Mouse (Mus musculus) urinary bladder, postnatal 25 days (tissue): Measurements from ENCODE around the gene Anapc10.
"Not testable (repeated sequence)": the region's sequence is repeated elsewhere in the genome, so short reads cannot be mapped to it uniquely, and the experiment has no call there.

ENCODE experiments used
- DNase-seq: peaks from one replicate; pipeline ENCODE4 v3.0.0; 2022; ENCODE audit warnings: low spot score

Anapc10 gene

DNA sequence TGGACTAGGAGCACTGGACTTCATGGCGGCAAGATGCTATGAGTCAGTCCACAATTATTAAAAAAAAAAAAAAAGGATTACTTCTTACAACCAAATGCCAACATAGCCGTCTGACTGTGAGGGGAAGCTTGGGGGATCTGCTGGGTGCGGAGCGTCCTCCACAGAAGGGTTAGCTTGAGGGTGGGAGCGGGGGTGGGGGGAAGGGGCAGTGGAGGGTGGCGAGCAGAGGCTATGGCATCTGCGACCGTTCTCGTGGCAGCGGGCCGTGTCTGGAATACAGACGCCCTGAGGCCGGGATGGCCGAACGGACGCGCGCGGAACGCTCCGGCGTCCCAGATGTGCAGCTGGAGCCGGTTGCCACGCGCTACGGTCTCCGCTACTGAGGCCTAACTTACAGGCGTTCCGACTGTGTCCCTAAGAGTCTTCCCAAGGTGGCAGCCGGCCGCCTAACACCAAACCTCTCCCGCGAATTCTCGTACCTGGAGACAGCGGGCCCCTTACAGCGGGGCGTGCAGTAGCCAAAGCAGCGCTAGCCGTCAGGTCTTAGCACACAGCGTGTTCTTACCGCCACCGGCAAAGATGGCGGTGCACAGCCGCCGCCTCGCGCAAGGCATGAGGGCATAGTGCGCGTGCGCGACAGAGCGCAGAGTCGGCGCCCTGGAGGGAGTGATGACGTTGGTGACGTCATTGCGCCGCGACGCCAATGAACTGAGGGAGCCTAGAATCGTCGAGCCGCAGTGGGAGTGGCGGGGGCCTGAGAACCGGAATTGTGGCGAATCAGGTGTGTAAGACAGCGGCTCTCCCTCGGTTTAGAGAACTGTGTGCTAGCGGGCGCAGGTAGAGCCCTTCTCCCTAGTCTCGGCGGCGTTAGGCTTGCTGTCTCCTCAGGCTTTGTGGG lies at the start of gene Anapc10, which contains the start of gene Abce1:
Anapc10 (plus strand) TSS at position 757 of the 898 bp plus-strand sequence.
Abce1 (minus strand) TSS at position 677 of the 898 bp plus-strand sequence.
- DNase-seq, result peak; percentile 99

DNA sequence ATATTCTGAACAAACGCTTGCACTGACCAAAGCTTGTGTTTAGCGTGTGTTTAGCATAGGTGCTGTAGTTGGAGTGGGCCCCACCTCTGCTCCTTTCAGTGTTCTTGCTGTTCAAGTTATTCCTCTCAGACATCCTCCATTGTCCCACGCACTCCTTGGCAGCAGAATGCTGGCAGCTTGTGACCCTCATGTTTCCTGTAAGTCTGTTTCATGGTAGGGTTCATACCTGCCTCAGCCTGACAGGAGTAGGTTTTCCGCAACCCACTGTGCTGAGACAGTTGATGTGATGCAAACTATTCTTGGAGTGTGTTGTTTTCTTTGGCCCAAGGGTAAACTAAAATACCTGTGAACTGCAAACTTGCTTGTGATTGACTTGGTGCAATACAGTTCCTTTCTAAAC lies 35.2 kb upstream of the Anapc10 start:
- DNase-seq, result no peak

DNA sequence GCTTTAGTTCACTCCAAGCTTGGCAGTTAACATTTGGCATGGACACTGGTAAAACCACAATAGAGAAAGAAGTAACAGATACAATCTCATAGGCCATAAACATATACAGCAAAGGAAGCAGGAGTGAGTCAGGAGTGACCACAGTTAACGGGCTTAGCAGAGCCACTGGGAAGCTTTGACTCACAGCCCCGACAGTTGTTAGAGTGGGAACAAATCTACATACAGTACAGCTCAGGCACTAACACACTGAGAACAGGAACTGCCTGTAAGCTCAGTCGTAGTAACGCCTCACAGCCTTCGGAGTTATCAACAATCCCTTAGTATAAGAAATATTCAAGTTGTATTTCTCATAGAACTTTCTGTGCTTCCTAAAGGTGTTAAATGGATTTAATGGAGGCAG lies 32.6 kb upstream of the Anapc10 start:
- DNase-seq, result no peak

DNA sequence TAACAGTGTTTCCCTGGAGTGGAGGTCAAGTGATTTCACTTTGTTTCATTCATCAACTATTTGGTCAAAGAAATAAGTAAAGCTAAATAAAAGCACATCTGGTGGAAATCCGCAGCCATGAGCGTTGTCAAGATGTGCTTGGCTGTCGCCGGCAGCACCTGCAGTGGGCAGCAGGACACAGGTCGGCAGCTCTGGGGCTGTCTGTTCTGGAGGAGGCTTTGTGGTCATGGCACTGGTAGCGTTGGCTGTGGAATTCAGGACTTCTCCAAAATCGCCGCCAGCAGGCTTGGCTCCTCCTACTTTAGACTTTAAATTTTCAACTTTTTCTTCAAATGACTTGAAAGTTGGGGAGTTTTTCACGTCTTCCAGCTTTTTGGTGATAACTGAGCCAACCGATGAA lies 31.5 kb upstream of the Anapc10 start:
- DNase-seq, result not testable (repeated sequence)

DNA sequence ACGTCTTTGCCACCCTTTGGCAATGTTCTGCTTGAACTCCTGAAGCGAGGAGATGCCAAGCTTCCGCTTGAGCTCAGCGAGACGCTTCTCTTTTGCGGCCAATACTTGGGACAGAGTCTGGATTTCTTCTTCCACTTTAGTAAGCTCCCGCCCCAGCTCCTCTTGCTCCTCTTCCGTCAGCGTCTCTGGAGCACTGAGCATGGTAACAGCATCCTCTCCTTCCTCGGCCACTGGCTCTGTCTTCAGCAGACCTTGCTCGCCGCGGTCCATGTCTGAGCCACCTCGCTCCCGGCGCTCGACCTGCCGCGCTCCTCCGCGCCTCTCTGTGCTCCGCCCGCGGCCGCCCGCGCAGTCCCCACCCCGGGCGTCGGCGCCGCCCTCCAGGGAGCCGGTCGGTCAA lies 31.1 kb upstream of the Anapc10 start:
- peak; percentile 11 for DNase-seq

DNA sequence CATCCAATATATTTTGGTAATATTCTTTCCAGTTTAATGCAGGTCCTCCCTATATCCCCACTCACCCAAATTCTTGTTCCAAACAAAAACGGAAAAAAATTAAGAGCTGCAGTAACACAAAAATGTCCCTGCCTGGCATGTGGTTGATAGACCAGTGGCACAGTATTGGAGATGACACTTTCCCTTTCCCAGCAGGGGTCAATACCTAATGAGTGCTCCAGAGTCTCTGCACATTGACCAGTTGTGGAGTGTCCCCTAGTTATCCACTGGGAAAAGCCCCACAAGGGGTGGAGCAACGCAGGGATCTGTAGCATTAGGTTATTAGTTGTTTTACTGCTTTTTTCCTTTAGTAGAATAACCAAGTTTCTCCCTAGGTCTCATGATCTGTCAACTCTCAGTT lies 30.7 kb upstream of the Anapc10 start:
- DNase-seq, result no peak

DNA sequence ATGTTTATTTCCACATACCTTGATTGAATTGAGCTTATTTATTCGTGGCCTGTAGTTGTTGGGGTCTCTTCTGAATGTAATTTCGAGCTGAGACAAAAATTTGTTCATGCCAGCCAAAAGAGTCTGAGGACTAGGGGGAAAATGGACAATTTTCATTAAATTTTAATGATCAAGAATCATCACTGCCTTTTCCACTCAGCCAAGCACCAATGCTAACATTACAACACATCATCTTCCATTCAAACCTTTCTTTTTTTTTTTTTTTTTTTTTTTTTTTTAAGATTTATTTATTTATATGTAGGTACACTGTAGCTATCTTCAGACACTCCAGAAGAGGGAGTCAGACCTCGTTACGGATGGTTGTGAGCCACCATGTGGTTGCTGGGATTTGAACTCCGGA lies 25.7 kb upstream of the Anapc10 start:
- DNase-seq, result not testable (repeated sequence)

DNA sequence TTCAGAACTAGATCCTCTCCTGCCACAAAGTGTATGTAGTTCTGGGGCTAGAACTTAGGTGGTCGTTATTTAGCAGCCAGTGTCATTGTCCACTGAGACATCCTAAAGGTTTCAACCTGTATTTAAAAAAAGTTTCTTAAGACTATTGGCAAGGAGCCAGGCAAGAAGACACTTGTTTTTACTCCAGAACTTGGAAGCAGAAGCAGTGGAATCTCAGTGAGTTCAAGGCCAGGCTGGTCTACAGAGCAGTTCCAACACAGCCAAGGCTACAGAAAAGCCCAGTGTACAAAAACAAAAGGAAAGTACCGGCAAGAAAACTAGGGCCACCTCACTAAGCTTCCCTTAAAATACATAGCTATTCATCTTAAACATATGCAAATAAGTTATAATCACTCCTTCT lies 19.1 kb upstream of the Anapc10 start:
- DNase-seq, result no peak

DNA sequence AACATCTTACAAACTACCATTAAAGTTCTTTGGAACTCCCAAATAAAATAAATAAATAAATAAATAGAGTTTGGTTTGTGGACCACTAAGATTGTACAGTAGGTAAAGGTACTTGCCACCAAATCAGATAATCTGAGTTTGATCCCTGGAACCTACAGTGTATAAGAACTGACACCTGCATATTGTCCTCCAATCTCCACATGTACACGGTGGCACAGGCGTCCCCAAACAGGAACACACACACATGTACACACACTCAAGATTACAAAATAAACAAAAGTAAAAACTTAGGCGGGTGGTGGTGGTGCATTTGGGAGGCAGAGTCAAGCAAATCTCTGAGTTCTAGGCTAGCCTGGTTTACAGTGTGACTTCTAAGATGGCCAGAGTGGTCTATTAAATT lies 4.9 kb upstream of the Anapc10 start:
- DNase-seq, result no peak

DNA sequence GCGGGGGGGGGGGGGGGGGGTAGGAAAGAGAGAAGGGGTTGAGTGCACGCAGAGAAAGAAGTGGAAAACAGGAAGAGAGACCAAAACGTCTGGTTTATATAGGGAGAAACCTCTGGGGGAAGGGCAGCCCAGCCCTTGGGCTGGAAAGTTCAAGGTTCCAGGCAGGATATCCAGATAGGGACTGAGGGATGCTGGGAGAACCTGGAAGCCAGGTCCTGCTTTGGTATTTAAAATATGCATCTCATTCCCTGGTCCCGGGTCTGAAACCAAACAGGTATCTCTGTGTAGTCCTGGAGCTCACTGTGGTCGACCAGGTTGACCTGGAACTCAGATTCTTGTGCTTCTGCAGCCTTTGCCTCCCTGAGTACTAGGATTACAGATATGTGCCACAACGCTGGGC lies 1.1 kb downstream of the Anapc10 start:
- DNase-seq, result no peak

DNA sequence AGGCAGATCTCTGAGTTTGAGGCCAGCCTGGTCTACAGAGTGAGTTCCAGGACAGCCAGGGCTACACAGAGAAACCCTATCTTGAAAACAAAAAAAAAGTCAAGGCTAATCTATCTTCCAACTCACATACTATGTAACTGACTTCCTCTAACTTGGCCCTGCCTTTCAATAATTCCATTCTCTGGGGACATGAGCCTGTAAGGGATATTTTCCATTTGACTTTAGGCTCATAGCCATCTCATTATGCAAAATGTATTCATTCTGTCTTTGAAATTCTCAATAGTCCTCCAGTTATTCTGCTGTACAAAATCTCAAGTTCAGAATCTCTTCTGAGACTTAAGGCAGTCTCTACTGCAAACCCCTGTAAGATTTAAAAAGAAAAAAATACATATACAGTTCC lies 9.9 kb downstream of the Anapc10 start:
- DNase-seq, result no peak

DNA sequence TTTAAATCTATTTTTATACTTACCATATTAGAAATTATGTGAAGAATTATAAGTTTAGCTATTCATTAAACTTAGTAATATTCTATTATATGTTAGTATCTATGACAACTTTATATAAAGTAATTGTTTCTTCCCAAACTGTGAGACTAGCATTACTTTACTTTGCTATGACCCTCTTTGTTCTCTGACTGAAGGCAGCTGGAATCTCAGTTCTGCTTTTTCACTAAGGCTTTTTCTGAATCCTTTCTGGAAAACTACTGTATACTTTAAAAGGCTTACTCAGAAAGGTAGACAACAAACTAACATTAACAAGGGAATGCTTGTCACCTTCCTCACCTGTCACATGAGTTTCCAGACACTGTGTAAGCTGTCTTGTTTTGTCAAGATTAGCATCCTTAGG lies 11.7 kb downstream of the Anapc10 start:
- DNase-seq, result no peak

DNA sequence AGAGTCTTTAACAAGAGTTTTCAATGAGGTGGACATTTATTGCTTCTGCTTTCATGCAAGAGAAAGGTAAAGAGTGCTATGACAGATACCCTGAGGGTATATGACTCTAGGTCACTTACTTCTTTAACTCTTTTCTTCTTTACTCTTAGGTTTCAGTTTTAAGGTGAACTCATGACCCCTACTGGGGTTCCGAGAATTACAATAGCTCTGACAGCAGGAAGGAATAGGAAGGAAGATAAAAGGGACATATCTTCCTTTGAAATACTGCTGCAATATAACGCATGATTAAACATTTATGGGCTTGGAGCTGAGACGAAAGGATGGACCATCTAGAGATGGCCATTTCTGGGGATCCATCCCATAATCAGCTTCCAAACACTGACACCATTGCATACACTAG lies 13.0 kb downstream of the Anapc10 start:
- no peak for DNase-seq

DNA sequence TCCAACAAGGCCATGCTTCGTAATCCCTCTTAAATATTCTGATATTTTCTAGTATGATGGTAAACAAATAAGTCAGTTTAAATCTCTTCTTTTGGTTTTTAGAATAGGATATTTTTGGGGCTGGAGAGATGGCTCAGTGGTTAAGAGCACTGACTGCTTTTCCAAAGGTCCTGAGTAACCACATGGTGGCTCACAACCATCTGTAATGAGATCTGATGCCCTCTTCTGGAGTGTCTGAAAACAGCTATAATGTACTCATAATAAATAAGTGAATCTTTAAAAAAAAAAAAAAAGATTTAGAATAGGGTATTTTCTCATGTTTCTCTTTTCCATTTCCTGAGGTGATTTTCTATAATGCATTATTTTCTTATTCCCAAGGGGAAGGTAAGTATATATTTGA lies 16.3 kb downstream of the Anapc10 start:
- DNase-seq, result no peak

DNA sequence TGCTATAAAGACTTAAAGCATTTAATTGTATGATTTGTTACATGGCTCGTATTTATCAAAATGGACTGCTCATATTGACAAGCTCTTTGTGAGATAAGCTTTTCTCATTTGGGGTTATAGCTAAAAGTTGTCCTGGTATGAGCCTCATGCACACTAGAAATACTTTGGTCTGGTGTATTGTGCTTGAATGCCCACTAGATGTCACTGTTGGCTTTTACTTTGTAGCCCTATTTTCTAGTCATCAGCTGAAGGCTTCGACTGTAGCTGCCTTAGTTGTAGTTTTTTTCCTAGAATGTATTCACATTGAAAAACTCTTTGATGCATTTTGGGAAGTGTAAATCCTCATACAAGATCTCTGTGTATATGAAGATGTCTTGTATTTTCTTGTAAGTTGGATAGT lies 22.7 kb downstream of the Anapc10 start:
- DNase-seq, result no peak

DNA sequence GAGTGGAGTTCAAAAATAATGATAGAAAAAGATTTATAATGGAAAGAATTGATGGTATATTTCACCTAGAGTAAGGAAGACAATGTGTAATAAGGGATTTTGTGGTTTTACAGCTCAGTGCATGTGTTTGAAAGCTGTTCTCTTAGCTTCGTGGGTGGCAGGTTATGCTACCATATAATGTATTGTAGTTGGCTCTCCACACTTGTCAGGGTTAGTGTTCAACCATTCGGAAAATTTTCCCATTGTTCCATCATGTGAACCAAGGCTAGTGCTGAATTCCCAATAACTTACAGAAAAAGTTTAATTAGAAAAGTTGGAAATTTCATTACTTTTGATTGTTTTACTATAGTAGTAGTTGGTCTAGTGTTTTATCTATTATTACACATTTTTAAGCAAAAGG lies 36.6 kb downstream of the Anapc10 start:
- no peak for DNase-seq

DNA sequence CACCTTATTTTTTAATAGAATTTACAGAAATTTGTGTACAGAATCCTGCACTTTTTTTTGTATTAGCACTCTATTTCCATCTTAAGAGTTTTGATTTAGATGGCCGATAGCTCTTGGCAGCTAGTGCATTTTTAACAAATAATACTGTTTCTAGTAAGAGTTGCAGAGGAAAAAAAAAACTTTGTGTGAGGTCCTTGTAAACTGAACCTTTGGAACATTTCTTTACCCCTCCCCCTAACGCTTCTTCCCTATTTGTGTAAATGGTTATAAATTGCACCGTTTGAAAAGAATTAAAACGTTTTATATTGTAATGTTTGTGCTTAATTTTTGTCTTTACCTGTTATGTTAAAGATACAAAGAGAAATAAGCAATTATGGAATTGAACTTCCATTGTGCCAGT lies 37.0 kb downstream of the Anapc10 start:
- no peak for DNase-seq

DNA sequence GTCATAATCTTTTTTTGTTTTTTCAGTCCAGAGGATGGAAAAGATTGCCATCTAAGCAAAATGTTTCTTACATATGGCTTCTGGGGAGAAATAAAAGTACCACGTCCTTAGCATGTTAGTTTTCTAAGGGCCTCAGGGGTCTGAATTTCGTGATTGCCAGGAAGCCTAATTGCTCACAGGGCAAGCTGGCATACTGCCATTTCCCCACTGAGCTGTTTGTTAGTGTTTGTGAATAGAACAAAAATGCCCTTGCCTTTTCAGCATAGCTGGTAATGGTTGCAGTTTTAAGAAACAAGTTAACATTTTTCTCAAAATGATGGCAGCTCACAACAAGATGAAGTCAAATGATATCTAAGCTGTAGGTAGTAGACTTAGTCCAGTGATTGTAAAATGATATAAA lies 38.7 kb downstream of the Anapc10 start:
- no peak for DNase-seq

DNA sequence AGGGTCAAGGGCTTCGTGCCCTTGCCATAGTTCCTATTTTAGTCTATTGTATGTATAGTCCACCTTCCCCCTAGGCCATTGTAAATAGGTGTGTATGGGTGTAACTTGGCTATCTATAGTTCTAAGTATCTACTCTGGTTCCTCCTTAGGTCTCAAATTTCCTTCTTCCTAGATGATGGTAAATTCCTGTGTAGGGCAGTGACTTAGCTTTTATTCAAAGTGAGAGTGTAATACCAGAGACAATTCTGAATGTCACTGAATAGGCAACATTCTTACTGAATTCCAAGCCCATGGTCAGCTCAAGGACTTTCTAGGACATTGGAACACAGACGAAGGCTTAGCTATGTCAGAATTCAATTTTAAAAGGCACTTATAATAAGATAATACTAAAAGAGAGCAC lies 83.3 kb downstream of the Anapc10 start:
- DNase-seq, result not testable (repeated sequence)

DNA sequence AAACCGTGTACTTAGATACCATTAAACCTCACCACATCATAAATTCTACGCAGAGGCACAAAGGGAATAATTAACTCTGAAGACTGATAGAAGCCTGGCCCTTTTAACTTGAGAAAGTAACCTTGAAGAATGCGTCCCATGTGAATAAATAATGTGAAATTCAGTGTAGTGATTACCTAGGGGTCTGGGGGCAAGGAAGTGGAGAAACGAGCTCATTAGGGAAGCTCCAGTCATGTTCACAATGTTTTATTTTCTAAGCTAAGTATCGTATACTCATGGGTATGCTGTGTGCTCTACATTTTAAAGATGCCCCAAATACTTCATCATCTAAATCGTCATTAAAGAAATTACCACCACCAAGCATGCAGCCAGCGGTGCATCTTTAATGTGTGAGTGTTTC lies 85.1 kb downstream of the Anapc10 start:
- no peak for DNase-seq

DNA sequence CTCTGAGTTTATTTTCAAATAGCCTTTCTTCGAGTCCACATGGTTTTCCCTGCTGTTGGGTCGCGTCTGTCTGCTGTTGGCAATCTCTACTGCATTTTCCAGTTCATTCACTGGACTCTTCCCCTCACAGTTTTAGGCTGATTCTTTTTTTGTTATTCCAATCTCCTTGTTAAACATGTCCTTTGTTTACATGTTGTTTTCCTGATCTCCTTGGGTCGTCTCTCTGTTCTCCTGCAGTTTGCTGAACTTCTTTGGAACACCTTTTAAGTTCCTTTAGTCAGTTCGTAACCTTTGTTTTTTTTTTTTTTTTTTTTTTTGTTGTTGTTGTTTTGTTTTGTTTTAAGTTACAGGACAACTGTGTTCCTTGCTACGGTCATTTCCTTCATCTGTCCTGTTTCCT lies 92.9 kb downstream of the Anapc10 start:
- DNase-seq, result no peak

DNA sequence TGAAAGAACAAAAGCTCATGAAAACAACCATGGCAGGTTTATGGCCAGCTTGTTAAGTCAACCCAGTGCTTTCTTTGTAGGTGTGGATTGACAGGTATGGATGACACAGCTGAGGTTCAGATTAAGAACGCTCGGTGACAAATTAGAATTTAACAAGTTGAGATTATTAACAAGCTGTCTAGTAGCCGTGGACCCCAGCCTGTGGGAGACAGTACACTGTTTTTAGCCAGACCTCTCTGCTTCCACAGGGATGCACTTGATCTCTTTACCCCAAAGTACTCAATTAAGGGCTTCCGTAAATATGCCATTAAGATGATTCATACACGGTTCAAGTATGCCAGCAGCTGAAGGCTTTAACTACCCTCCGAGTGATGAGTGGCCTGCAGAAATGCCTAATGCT lies 95.4 kb downstream of the Anapc10 start:
- no peak for DNase-seq

DNA sequence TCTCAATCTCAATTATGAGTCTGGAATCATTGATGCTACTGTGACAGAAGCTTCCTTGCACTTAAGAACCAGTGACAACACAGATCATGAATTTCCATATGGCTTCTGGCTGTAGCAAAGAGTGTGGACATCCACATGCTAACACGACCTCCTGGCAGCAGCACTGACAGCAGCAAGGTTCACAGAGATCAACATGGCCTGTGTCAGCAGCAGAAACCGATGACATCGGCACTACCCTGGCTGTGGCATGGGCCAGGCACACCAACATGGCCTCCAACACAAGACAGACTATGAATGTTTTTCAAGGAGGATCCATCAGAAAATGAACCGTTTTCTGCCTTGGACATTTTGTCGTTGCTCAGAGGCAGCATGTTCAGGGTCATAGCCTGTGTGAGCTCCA lies 114.9 kb downstream of the Anapc10 start:
- no peak for DNase-seq
